Mouse (Mus musculus): ENCODE measurements around the gene Kif6.

- TF ChIP-seq CTCF (IDR thresholded peaks at IDR 0.05; ENCODE audit: borderline replicate concordance, insufficient read depth, low read depth, low read length) (no peak), POLR2A (IDR thresholded peaks at IDR 0.05; ENCODE audit: borderline replicate concordance, insufficient read depth, low read length) (no peak)
Observed at GRCm38 (mm10) chr17:49934586-49934985, 319.6 kb downstream of the Kif6 start.

Measured in cerebellum, adult 2 months (tissue).